Mouse (Mus musculus) NIH3T3 (cell line): ENCODE results near the gene Lin9.
"Not testable (repeated sequence)": the region's sequence is repeated elsewhere in the genome, so short reads cannot be mapped to it uniquely, and the experiment has no call there.

Experiments used
- DNase-seq: peaks from one replicate; pipeline ENCODE4 v3.0.0-alpha.2; 2012; ENCODE audit warnings: low read depth

Lin9 gene

GRCm38 (mm10) chr1:180641137-180641517 is at the start of gene Lin9:
Gene Lin9 (plus strand): TSS chr1:180641150.
- peak; percentile 96 for DNase-seq

- DNase-seq: no peak
Measured at GRCm38 (mm10) chr1:180600578-180600977, 40.4 kb upstream of the Lin9 start.

- no peak for DNase-seq
Measured at GRCm38 (mm10) chr1:180601806-180602205, 39.1 kb upstream of the Lin9 start.

- no peak for DNase-seq
Measured at GRCm38 (mm10) chr1:180604579-180604978, 36.4 kb upstream of the Lin9 start.

DNA sequence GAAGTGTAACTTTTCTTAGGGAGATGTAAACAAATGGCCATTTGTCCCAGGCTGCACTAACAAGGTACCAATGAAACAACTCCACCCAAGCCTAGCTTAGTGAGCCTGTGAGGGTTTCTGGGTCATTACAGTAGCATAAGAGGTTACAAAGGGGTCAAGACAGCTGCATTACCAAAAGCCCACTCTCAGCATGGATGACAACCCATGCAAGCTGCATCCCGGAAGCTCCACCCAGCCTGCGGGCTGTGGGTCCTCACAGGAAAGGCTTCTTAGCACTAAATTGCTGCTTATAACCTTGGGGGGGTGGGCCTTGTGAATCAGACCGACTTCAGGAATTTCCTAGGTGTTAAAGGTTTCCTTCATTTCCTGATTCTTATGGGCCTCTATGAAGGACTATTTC is 34.8 kb upstream of the Lin9 start:
- no peak for DNase-seq

GRCm38 (mm10) chr1:180606796-180607577 is 34.0 kb upstream of the Lin9 start:
- DNase-seq: no peak

DNA sequence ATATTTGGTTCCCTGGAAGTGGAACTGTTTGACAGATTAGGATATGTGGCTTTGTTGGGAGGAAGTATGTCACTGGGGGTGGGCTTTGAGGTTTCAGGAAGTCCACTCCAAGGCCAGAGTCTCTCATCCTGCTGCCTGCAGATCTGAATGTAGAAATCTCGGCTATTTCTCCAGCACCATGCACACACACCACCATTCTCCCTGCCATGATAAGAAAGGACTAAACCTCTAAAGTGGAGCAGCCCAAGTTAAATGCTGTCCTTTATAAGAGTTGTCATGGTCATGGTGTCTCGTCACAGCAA is 33.4 kb upstream of the Lin9 start:
- DNase-seq: no peak

DNA sequence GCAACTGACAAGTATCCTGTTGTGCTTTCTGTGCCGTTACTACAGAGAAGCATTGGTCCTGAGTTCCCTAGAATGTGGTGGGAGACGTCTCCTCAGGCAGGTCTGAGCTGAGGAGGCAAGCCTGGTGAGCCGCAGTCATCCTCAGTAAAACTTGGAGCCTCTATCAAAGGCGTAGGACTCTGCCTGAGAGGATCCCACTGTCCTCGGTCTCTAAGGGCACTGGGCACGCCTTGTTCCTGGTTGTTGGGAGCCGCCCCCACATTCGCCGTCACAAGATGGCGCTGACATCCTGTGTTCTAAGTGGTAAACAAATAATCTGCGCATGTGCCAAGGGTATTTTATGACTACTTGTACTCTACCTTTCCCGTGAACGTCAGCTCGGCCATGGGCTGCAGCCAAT is 29.1 kb upstream of the Lin9 start:
- DNase-seq: not testable (repeated sequence)

DNA sequence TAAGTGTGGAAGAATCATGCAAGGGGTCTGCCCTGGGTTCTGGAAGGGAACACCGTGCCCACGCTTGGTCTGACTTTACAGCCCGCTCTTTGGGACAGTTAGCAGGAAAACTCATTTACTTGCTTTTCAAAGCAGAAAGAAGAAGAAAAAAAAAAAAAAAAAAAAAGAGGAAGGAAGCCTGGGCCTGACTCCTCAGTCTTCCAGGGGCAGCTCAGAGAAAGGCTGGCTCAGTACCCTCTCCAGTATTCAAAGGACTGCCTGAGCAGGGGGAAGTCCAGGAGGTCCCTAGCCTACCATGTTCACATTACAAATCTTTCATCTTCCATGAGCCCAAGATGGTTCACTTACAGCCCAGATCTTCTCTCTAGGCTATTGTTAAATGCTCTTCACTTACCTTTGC is 24.2 kb upstream of the Lin9 start:
- no peak for DNase-seq

GRCm38 (mm10) chr1:180622389-180622788 is 18.6 kb upstream of the Lin9 start:
- DNase-seq: no peak

DNA sequence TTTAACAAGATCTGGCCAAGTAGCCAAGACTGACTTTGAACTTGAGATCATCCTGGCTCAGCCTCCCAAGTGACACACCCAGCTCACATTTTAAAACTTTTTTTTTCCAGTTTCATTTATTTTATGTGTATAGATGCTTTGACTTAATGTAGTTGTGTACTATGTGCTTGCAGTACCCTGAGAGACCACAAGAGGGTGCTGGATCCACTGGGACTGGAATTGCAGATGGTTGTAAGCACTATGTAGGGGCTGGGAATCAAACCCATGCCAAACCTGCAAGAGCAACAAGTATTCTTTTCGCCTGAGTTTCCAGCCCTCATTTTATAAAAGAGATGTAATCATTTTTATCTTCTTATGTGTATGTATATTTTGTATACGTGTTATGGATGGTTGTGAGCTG is 17.0 kb upstream of the Lin9 start:
- DNase-seq: peak; percentile 23

DNA sequence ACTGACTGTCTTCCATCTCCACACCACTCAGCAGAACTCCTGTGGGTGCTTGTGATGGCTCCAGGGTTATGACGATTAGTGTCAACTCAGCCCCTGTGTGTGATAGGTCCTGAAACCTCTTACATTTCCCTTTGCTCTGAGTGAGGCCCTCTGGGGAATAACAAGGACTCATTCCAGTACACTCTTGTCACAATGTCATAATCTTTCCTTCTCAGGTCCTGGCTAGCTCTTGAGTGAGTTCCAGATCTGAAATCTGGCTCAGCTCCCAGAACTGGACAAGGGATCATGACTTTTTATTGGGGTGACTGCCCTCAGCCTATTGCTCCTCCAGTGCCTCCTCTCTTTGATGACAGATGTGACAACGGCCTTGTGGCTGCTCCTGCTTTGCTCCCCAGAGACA is 14.8 kb upstream of the Lin9 start:
- no peak for DNase-seq

DNA sequence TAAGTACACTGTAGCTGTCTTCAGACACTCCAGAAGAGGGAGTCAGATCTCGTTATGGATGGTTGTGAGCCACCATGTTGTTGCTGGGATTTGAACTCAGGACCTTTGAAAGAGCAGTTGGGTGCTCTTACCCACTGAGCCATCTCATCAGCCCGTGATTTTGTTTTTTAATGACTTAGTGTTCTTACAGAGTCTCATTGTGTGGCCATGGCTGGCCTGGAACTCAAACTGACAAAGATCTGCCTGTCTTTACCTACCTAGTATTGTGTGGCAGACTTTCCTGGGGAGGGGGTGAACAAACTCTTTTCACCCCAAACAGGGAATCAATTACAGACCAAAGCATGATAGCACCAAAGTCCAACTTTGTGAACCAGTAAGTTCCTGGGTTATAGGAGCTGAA is 3.2 kb upstream of the Lin9 start:
- DNase-seq: not testable (repeated sequence)

- no peak for DNase-seq
Measured at GRCm38 (mm10) chr1:180639416-180640401, 1.2 kb upstream of the Lin9 start.

- DNase-seq: peak; percentile 51
Measured at GRCm38 (mm10) chr1:180640605-180641125, 285 bp upstream of the Lin9 start.

- peak; percentile 10 for DNase-seq
Measured at GRCm38 (mm10) chr1:180641518-180642227, 723 bp downstream of the Lin9 start.

GRCm38 (mm10) chr1:180642228-180642564 is 1.2 kb downstream of the Lin9 start:
- DNase-seq: no peak

- no peak for DNase-seq
Measured at GRCm38 (mm10) chr1:180691284-180691683, 50.3 kb downstream of the Lin9 start.

GRCm38 (mm10) chr1:180696626-180697352 is 55.8 kb downstream of the Lin9 start, which contains the start of gene Mixl1:
Gene Mixl1 (minus strand): TSS chr1:180697034.
- DNase-seq: no peak

GRCm38 (mm10) chr1:180698063-180698462 is 57.1 kb downstream of the Lin9 start:
- DNase-seq: no peak

DNA sequence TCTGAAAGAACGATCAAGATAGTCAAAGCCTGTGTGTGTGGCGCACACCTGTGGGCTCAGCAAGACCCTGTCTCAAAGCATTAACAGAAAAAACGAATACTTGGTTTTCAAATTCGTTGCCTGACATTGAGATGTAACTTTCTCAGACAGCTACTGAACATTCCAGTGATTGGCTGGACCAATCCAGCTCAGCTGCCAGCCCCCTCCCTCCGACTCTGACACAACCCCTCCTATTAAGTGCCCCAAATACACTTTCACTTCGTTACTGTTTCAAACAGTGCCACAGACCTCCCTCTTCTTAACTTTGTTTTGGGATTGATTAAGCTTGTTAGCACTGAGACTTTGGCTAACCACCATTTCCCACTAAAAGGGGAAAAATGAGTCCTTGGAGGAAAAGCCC is 62.5 kb downstream of the Lin9 start:
- peak; percentile 64 for DNase-seq

- DNase-seq: no peak
Measured at GRCm38 (mm10) chr1:180707368-180707767, 66.4 kb downstream of the Lin9 start.
